Comparison of ENCODE assay signal across 10 mouse cellular contexts in genomic region chr4:127970018-127970421, GRCm38 (mm10). TPM values are rescaled to one million over a fixed set of nuclear protein-coding genes. Genes with fewer than 3 reads are reported as not detected.
DNase-seq lines count a peak whose midpoint lies in the region; ATAC-seq and TF ChIP-seq lines count a peak whose summit lies in the region.
"Had no signal": no experiment of that assay in that cellular context is flagged by ENCODE, and none has a peak within 500 bp of the region (broad histone marks: within the 10 kb centered on the region; RNA-seq: fewer than 3 reads in every experiment).

No protein-coding gene starts in this region.

- H3K36me3 ChIP-seq in heart, embryonic 11.5 days (ENCODE audit: control insufficient read depth, insufficient read depth, low read length) = no peaks in the 10 kb centered on the region
- no peaks in the 10 kb centered on the region for H3K36me3 ChIP-seq in midbrain, embryonic 11.5 days (ENCODE audit: control insufficient read depth, insufficient read depth, low read length)
- H3K36me3 ChIP-seq in midbrain, embryonic 16.5 days (ENCODE audit: control insufficient read depth, insufficient read depth, low read length) = no peaks in the 10 kb centered on the region

- no peak for ATAC-seq in heart, embryonic 11.5 days (replicated peaks; ENCODE audit: insufficient number of reproducible peaks, low FRiP score, low TSS enrichment)
- no peak for ATAC-seq in midbrain, embryonic 11.5 days (ENCODE audit: low FRiP score)
- ATAC-seq in midbrain, embryonic 16.5 days = no peak
- ATAC-seq: Patski had no signal

- peak; percentile 37 to 58 for DNase-seq in heart, postnatal 10 days
- peak; percentile 90 for DNase-seq in midbrain, embryonic 11.5 days (ENCODE audit: low spot score, missing footprints)
- peak; percentile 44 for DNase-seq in ovary, postnatal 14 days (ENCODE audit: low spot score)
- DNase-seq in c-Kit-positive CD71-positive TER-119-positive erythroid progenitor cells, embryonic 14.5 days (ENCODE audit: low spot score) = no peak
- DNase-seq in layer of hippocampus, postnatal 10 days (ENCODE audit: low spot score in 2 of 2) = no peak

- peaks cover 43% of the 10 kb centered on the region for H3K27me3 ChIP-seq in heart, embryonic 11.5 days (ENCODE audit: control insufficient read depth, insufficient read depth, low read length)
- H3K27me3 ChIP-seq in midbrain, embryonic 11.5 days (ENCODE audit: control insufficient read depth, insufficient read depth, low read length) = peaks cover 9% of the 10 kb centered on the region
- peaks cover 6% of the 10 kb centered on the region for H3K27me3 ChIP-seq in midbrain, embryonic 16.5 days (ENCODE audit: control insufficient read depth, insufficient read depth, low read depth, low read length)
- H3K27me3 ChIP-seq: Patski had no signal

- H3K4me1 ChIP-seq in heart, embryonic 11.5 days (ENCODE audit: control insufficient read depth, insufficient read depth, low read length) = no peaks in the 10 kb centered on the region
- peaks cover 10% of the 10 kb centered on the region for H3K4me1 ChIP-seq in midbrain, embryonic 11.5 days (ENCODE audit: control insufficient read depth, insufficient read depth, low read length)
- H3K4me1 ChIP-seq in midbrain, embryonic 16.5 days (ENCODE audit: control insufficient read depth, insufficient read depth, low read length) = peaks cover 7% of the 10 kb centered on the region; the same call in 1 of the 2 replicates
- no peaks in the 10 kb centered on the region; the same call in 1 of the 2 replicates for H3K4me1 ChIP-seq in cortical plate, adult 2 months (ENCODE audit: control insufficient read depth, insufficient read depth, low read length)

- 5% methylated on average over 7 of the region's 7 CpGs for WGBS in heart, embryonic 11.5 days (ENCODE audit: insufficient replicate concordance)
- 7% methylated on average over 7 of the region's 7 CpGs for WGBS in midbrain, embryonic 11.5 days
- 7% methylated on average over 7 of the region's 7 CpGs for WGBS in midbrain, embryonic 16.5 days

- no peak overlapping the region for H3K4me3 ChIP-seq in heart, embryonic 11.5 days (ENCODE audit: low read depth, low read length)
- H3K4me3 ChIP-seq in midbrain, embryonic 11.5 days (ENCODE audit: low read depth, low read length) = no peak overlapping the region
- no peak overlapping the region for H3K4me3 ChIP-seq in midbrain, embryonic 16.5 days (ENCODE audit: low read depth, low read length)
- no peak overlapping the region for H3K4me3 ChIP-seq in cortical plate, adult 2 months (ENCODE audit: insufficient read depth, low read length)
- H3K4me3 ChIP-seq: erythroblast, embryonic 14.5 days had no signal

- H3K9me3 ChIP-seq in heart, embryonic 11.5 days (replicated peaks; ENCODE audit: control insufficient read depth, low read length) = no peaks in the 10 kb centered on the region
- no peaks in the 10 kb centered on the region for H3K9me3 ChIP-seq in midbrain, embryonic 11.5 days (ENCODE audit: control insufficient read depth, low read length)
- no peaks in the 10 kb centered on the region for H3K9me3 ChIP-seq in midbrain, embryonic 16.5 days (replicated peaks; ENCODE audit: control insufficient read depth, low read length, poor library complexity, severe bottlenecking)

- H3K27ac ChIP-seq in heart, embryonic 11.5 days (ENCODE audit: low read depth, low read length) = no peak overlapping the region
- no peak overlapping the region for H3K27ac ChIP-seq in midbrain, embryonic 11.5 days (ENCODE audit: low read depth, low read length)
- no peak overlapping the region for H3K27ac ChIP-seq in midbrain, embryonic 16.5 days (ENCODE audit: low read length)
- H3K27ac ChIP-seq in cortical plate, adult 2 months (ENCODE audit: insufficient read depth, low read length) = no peak overlapping the region

- H3K4me2 ChIP-seq in heart, embryonic 11.5 days = no peak overlapping the region
- no peak overlapping the region for H3K4me2 ChIP-seq in midbrain, embryonic 11.5 days
- H3K4me2 ChIP-seq in midbrain, embryonic 16.5 days (ENCODE audit: low read length) = no peak overlapping the region

- TF ChIP-seq CTCF in cortical plate, adult 2 months (IDR thresholded peaks at IDR 0.05; ENCODE audit: extremely low read depth, insufficient read depth, low read length) = peak; percentile 35

- intact Hi-C loops in heart, postnatal 10 days (cut with DNase I) = no loop called here

- H3K9ac ChIP-seq in heart, embryonic 11.5 days (ENCODE audit: low read depth, low read length) = no peak overlapping the region
- no peak overlapping the region for H3K9ac ChIP-seq in midbrain, embryonic 11.5 days (ENCODE audit: low read length)
- H3K9ac ChIP-seq in midbrain, embryonic 16.5 days (ENCODE audit: low read depth, low read length) = no peak overlapping the region

- TF ChIP-seq POLR2A in cortical plate, adult 2 months (IDR thresholded peaks at IDR 0.05; ENCODE audit: extremely low read depth, insufficient read depth, low read length) = no peak

RNA-seq across cellular contexts. Expression of gene CK137956, which starts 0.7 kb away (rescaled TPM):
- not detected for total RNA-seq in heart, postnatal 10 days (2021)
- polyA plus RNA-seq in heart, embryonic 11.5 days (2014; fragmentation: Nextera tagmentation; extraction: Ambion mirVana) = not detected in 2 replicates
- polyA plus RNA-seq in midbrain, embryonic 11.5 days (2014; fragmentation: Nextera tagmentation; extraction: Ambion mirVana) = 0.75 and 0.99 TPM in 2 replicates
- 1.3 and 1.9 TPM in 2 replicates for polyA plus RNA-seq in midbrain, embryonic 16.5 days (2015; fragmentation: Nextera tagmentation; extraction: Ambion mirVana)
- polyA plus RNA-seq in cortical plate, adult 2 months (2012; rRNA removed) = 1.7 and 1.9 TPM in 2 replicates
- total RNA-seq in layer of hippocampus, postnatal 10 days (2021) = 1 to 10 TPM; 2.0 to 2.2 TPM
- polyA plus RNA-seq: erythroblast, embryonic 14.5 days; Patski had no signal

RNA-seq across cellular contexts. Expression of gene Csmd2, which starts 17.6 kb away (rescaled TPM):
- total RNA-seq in heart, postnatal 10 days (2021) = under 1 TPM; 0.15 to 0.22 TPM
- 0.21 TPM in 1 of 2 replicates, not detected in the other for polyA plus RNA-seq in heart, embryonic 11.5 days (2014; fragmentation: Nextera tagmentation; extraction: Ambion mirVana)
- 1.6 and 1.8 TPM in 2 replicates for polyA plus RNA-seq in midbrain, embryonic 11.5 days (2014; fragmentation: Nextera tagmentation; extraction: Ambion mirVana)
- 13.7 TPM in 2 replicates for polyA plus RNA-seq in midbrain, embryonic 16.5 days (2015; fragmentation: Nextera tagmentation; extraction: Ambion mirVana)
- 29.3 and 37.1 TPM in 2 replicates for polyA plus RNA-seq in cortical plate, adult 2 months (2012; rRNA removed)
- 10 to 100 TPM; 44.4 to 51.1 TPM for total RNA-seq in layer of hippocampus, postnatal 10 days (2021)
- polyA plus RNA-seq: erythroblast, embryonic 14.5 days had no signal

Comparison
In these comparisons a context has a peak if more than half of its experiments do, and no peak if none do; other contexts are left out.
1. DNase-seq: peak in heart, postnatal 10 days (2 of 2), midbrain, embryonic 11.5 days (single experiment) and ovary, postnatal 14 days (single experiment); none in c-Kit-positive CD71-positive TER-119-positive erythroid progenitor cells, embryonic 14.5 days (single experiment) and layer of hippocampus, postnatal 10 days (0 of 2).